Mouse (Mus musculus): ENCODE results near the gene Fkbp5.
"Not testable (repeated sequence)": the region's sequence is repeated elsewhere in the genome, so short reads cannot be mapped to it uniquely, and the experiment has no call there.

The Fkbp5 gene

DNA sequence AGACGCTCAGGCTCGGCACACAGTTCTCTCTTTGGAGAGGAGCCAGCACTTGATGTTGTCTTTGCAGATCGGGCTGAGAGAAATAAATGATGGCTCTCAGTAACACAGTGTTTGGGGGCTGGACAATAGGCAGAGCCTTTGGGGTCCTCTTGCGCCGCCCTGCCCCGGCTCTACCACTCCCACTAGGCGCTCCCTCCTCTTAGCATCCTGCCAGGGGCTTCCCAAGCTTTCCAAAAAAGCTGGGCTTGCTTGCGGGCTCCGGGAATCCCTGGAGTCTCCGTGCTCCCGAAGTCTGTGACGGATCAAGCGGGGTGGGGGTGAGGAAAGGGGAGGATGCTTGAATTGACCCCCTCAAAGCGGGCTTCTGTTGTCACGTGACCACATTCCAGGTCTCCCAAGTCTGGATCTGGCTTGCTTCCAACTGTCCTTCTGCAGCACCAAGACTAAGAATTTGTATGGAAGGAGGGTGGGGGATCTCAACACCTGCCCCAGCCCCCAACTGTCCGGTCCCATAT, at the start of gene Fkbp5:
Fkbp5 (minus strand) TSS at position 87 of the 515 bp plus-strand sequence.
- no peak for DNase-seq (ENCODE audit: low spot score)

DNA sequence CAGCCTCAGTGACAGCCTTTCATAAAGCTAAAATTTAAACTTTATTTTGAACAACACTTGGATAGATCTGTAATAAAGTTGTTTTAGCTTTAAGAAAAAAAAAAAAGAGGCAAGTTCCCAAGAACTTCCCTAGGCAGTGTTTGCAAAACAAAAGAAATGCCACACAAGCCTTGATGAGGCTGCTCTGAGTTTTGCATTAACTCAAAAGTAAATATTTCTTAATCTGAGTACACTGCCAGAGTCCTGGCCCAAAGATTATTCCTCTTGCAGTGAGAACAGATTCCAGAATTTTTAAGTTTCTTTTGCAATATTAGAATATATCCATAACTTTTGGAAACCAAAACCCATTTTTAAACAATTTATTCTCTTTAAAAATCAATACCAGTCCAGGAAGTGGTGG, 47.9 kb upstream of the Fkbp5 start:
- peak; percentile 39 for DNase-seq (ENCODE audit: low spot score)

DNA sequence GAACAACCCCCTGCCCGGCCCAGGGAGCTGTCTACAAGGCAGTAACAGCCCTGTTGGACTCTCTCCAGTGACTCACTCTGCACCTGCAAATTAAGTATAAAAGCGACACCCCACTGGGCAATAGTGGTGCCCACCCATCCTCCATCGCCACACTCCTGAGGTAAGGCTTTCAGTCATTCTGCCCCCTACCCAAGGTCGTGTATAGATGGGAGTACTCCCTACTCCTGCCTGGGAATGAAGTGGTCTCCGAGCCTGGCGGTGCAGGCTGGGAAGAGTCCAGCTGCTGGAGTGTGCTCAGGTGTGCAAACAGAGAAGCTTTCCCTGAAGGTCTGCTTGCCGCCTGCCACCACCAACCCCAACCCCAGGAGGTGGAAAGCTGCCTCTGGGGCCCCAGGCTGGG, 44.3 kb upstream of the Fkbp5 start:
- no peak for DNase-seq (ENCODE audit: low spot score)

DNA sequence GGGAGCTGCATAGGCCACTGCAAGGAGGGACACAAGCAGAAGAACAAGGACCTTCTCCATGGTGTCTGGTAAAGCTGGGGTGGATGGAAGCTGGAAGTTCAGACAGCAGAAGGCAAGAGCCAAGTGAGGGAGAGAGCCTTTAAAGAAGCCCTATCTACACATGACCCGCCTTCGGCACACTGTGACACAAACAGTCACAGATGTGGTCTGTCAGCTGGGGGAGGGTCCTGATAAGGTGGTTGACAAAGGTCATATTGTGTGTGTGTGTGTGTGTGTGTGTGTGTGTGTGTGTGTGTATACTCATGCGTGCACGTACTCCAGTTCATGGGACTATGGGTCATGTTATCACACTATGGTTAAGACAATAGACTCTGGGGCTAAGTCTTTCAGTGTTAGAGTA, 43.3 kb upstream of the Fkbp5 start, which contains the start of gene Clps:
Clps (minus strand) TSS at position 169 of the 400 bp plus-strand sequence.
- DNase-seq (ENCODE audit: low spot score), result peak; percentile 32

DNA sequence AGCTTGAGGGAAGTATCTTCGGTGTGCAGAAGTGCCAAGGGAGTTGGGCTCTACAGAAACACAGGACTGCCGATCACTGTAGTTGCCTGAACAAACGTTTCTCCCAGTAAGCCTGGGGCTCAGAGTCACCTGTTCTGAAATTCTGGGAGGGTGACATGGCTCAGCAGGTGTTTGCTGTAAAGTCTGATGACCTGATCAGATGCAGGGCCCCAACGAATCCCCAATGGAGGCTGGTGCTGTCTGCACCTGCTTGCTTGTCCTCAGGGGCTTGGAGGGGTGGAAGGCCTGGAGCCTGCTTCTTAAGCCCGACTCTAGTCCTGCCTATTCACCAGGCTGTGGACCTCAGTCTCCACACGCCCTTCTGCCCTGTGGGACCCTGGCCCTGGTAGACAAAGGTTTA, 40.4 kb upstream of the Fkbp5 start:
- no peak for DNase-seq (ENCODE audit: low spot score)

DNA sequence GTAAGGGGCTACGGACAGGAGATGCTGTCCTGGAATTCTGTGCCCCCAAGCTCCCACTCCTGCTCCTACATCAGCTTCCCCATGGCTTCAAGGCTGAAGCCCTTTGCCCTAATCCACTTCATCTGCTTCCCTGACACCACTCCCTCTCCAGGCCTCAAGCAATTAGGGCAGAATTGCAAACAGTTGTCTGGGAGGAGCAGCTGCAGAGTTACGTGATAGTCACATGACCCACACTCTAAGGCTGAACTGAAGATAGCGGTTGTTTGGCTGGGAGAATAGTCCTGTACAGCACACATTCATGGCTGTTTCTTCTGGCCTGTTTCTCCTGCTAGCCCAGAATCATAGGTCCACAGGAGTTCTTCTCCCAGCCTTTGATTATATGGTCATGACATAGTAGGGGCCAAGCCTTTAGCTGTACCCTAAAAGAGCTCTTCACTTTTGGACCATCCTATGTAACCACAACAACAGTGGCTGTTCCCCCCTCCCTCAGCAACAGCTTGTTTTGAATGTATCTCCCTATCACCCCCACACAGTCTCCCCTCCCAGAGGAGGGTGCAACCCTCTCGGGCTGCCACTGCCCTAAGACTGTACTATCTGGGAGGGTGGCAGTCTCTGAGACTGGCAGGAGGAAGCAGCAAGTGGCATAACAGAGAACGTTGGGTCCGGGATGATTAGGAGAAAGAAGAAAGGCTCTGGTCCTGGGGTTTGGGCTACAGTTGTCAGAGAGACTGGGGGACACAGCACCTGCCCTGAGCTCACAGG, 39.5 kb upstream of the Fkbp5 start:
- DNase-seq (ENCODE audit: low spot score), result peak; percentile 56

DNA sequence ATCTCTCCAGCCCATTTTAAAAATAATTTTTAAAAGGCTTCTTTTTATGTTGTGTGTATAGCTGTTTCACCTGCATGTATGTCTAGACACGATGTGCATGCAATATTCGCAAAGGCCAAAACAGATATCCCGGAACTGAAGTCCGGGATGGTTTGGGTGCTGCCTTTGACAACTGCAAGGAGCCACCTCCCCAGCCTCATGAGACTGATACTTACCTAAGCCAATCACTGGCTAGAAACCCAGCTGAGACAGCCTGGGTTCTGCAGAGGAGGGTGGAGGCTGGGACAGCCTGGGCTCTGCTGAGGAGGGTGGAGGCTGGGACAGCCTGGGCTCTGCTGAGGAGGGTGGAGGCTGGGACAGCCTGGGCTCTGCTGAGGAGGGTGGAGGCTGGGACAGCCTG, 36.7 kb upstream of the Fkbp5 start:
- DNase-seq (ENCODE audit: low spot score), result not testable (repeated sequence)

DNA sequence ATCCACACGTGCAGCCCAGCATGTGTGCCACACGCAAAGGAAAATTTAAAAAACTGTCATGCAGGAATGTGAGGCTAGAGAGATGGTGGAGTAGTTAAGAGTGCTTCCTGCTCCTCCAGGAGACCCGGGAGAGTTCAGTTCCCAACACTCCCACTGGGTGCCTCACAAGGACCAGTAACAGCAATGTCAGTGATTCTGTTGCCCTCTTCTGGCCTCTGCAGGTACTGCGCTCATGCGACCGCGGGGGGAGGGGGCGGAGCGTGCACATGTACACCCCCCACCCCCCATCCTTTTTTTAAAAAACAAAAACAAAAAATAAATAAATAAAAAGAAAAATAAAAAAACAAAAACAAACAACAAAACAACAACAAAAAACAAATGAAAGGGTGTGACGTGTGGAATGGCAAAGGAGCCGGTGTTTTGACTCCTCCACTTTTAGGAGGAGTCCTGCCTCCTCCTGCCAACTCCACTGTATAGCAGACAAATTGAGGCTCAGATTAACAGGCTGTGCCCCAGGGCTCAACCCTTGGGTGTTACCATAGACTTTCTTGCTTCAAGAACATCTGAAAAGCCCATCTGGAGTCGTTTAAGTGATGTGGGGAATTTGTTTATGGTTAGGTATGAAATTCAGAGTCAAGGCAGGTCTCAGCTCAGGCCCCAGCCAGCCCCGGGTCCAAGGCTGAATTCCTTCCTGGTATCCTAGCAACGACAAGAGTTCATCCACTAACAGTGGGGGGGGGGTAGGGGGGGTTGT, 35.9 kb upstream of the Fkbp5 start:
- peak; percentile 52 for DNase-seq (ENCODE audit: low spot score)

DNA sequence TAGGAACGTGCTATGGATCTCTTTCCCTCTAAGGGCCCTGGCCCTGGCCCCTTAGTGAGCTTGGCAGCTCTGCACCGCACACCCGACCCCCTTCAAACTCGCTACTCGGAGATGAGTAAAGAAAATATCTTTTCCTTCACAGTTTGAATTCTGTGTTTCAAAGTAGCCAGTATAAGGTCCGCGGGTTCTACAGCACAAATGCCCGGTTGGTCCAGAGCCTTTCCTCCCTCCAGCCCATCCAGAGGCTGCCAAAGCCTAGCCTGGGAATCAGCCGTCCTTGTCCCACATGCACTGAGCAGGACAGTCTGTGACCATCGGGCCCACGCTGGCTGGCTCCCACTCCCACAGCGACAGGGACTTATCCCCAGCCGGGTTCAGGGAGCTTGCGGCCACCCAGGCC, 31.8 kb upstream of the Fkbp5 start, which contains the start of gene Clpsl2:
Clpsl2 (plus strand) TSS at position 301 of the 400 bp plus-strand sequence.
- DNase-seq (ENCODE audit: low spot score), result no peak

DNA sequence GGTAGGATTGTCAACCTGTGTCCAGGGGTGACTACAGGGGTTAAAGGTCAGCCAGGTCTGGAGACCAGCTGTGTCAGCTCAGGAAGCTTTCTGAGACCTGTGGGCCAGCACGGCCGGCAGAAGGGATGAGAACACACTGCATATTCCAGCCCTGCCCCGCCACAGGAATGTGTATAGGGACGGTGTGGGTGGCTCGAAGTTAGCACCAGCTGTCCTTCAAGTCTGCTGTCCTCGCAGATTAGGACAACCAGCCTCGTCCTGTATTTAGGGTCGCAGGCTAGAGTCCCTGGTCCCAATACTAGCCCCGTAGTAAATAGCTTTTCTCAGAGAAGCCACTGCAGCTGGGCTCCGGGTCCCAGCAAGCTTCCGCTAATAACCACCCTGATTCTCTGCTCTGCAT, 31.2 kb upstream of the Fkbp5 start:
- DNase-seq (ENCODE audit: low spot score), result no peak

DNA sequence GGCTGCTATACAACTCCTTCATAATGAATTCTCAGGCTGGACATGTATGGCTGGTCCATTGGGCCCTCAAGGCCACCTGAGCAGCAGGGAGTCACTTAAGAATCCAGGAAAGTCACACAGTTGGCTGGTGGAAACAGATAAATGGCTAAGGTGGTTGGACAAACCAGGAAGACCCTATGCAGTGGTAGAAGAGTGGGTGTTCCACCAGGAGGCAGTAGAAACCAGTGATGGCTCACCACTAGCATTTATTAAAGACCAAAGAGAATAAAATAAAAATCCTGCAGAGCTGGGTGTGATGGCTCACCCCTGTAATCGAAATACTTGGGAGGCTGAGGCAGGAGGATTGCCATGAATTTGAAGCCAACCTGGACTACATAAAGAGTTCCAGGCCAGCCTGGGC, 29.6 kb upstream of the Fkbp5 start:
- DNase-seq (ENCODE audit: low spot score), result no peak

DNA sequence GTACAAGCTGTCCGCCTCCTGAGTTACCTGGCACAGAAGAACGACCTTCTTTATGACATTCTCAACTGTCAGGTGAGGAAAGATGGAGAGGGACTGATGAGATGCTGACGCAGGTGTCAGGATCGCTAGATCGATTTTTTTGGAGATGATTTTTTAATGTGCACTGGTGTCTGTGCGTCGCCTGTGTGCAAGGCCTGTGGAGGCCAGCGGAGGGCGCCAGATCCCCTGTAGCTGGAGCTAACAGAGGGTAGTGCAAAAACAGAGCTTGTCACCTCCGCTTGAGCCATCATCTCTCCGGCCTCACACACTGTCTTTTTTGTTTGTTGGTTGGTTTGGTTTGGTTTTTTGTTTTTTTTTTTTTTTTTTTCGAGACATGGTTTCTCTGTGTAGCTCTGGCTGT, 20.6 kb upstream of the Fkbp5 start:
- no peak for DNase-seq (ENCODE audit: low spot score)

DNA sequence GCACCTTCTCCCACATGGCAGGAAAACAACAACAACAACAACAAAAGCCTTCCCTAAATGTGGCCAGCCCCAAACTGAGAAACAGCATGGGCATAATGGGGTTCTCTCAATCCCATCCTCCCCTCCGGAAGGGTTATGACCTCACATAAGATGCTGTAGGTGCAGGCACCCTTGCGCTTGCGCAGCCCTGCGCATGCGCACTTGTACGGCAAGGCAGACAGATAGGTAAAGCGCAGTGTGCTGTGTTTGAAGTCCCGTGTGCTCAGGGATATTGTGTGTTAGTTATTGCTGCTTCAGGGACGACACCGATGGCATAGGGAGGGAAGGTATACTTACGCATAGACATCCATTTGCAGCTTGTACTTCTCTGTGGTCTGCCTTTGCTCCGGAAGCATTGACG, 16.0 kb upstream of the Fkbp5 start:
- no peak for DNase-seq (ENCODE audit: low spot score)

DNA sequence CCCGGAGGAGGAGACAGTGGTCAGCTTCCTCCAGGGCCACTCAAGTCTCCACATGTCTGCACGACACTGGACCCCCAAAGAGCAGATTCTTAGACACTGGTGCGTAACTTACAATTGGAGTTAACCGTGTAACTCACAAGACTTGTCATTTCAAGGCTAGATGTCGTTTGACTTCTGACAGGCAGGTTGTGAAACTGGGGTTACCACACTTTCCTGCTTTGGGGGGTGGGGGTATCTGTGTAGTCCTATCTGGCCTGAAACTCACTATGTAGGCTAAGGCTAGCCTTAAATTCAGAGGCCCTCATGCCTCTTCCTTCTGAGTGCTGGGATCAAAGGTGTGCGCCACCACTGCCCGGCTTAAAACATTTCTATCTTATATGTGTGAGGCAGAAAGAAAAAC, 15.2 kb upstream of the Fkbp5 start:
- DNase-seq (ENCODE audit: low spot score), result no peak

DNA sequence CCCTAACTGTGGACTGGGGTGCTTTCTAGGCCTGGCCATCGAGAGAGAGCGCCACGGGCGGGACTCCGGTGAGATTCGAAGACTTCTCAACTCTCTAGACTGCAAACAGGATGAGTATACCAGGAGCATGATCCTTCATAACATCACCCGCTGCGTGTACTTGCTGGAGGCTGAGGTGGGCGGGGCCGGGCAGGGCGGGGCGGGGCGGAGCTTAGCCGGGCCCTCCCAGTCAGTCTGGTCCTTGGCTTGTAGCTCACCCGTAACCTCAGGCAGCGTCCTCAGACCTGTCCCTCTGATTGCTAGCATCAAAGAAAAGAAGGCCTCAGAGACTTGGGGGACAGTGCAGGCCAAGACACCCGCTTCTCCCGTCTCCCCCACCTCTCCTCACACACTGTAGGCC, 14.6 kb upstream of the Fkbp5 start:
- no peak for DNase-seq (ENCODE audit: low spot score)

DNA sequence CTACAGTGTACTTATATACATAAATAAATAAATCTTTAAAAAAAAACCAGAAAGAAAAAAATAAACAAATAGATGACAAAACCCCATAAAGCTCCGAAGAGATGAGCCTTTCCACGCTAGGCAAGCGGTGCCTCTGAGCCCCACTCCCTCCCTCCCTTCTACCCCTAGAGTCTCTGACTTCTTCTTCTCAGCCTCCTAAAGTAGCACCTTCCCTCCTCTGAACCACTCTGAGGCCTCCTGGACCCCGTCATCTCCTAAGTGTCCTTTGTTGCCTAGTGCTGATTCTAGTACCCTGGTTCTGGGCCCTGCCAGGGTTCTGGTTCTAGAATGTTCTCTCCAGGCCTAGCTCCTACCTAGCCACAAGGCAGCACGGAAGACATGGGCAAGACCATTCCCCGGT, 13.2 kb upstream of the Fkbp5 start, which contains the start of gene Armc12:
Armc12 (plus strand) TSS at position 301 of the 400 bp plus-strand sequence.
- no peak for DNase-seq (ENCODE audit: low spot score)

DNA sequence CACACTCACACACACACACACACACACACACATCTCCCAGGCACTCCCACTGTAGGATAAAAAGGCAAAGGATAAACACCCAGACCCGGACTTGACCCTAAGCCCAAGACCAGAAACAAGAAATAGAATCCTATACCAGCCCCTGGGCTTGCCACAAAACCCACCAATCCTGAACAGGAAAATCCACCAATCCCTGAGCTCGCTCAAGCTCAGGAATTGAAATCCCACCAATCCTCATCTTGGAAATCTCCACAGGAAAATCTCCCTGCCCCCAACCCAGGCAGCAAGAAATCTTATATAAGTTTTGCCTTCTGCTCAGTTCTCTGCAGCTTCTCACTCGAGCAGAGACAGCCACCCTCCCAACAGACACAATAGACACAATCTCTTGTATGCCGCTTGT, 11.8 kb upstream of the Fkbp5 start:
- no peak for DNase-seq (ENCODE audit: low spot score)

DNA sequence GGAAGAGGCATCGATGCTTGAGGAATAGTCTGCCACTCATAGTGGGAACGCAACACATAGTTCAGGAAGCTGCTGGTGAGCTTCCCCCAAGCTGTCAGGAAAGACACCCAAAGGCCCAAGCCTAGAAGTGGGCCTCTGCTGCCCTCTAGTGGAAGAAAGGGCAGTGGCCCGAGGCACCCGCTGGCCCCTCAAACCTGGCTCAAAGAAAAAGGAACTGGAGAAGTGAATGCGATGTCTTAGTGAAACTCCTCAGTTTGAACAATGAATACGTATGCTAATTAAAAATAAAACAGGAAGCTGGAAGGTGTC, 10.7 kb upstream of the Fkbp5 start:
- peak; percentile 80 for DNase-seq (ENCODE audit: low spot score)

DNA sequence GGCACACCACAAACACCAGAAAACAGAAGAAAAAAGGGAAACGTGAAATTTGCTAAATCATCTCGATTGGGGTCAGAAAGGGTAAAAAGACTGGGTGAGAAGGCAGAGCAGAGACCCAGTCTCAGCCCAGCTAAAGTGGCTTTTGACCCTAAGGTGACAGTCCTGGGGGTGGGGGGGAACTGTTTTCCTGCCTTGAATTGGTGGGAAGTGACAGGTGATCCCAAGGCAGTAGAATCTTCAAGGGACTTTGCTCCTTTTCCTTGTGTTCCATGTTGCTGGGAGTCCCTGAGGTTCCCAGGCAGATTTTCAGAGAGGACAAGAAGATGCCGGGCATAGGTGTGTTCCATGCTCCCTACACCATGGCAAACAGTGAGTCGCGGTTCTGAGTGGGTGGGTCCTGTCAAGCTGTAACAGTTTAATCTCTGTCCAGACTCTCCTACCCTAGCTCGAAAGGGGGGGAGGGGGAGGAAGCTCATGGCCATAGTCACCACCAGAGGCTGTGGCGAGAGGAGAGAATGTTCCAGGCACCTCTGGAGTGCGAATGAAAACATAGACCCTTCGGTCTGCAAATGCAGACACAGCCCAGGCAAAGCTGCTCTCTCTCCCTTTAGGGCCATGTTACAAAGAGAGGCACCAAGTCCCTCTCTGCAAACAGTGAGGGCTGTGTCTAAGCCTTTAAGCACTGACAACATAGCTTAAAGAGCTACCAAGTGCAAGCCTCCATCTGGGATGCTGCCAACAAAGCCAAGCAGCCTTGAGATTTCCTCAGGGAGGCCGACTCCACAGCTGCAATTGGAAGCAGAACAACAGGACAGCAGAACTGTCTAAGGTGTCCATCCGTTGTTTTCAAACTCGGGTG, 10.1 kb upstream of the Fkbp5 start:
- DNase-seq (ENCODE audit: low spot score), result peak; percentile 77

DNA sequence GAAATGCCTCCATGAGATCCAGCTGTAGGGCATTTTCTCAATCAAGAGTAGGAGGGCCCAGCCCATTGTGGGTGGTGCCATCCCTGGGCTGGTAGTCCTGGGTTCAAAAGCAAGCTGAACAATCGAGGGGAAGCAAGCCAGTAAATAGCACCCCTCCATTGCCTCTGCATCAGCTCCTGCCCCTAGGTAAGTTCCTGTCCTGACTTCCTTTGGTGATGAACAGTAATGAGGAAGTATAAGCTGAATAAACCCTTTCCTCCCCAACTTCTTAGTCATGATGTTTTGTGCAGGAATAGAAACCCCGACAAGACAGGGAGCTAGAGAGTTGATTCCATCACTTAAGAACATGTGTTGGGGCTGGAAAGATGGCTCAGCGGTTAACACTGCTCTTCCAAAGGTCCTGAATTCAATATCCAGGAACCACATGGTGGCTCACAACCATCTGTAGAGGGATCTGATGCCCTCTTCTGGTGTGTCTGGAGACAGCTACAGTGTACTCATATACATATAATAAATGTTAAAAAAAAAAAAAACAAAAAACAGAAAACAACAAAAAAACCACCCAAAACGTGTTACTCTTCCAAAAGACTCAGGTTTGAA, 7.6 kb upstream of the Fkbp5 start:
- DNase-seq (ENCODE audit: low spot score), result no peak

DNA sequence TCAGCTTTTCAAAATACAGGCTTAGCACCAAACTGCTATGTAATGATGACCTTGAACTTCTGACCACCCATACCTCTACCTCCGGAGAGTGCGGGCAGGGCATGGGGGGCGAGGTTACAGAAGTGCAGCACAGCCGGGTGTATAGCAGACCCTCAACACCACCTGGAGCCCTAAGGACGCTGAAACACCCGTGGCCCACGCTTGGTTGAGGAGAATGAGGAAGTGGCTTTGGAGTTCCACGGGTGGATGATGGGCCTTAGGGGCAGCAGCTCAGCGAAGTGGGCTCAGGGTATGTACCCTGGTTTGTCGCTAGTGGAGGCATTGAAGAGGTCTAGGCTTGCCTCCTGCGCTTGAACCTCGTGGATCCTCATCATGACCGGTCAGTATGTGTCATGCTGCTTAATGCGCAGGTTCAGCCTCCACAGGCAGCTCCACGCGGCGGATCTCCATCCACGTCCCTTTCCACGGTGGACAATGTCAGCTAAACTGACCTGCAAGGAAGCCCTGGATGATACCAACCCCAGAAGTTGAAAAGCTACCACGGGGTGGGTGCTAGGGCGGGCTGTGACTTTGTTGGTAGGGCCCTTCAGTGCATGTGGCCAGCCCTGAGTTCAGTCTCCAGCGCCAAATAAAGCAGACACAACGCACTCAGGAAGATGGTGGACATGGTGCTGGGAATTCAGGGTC, 6.8 kb upstream of the Fkbp5 start:
- DNase-seq (ENCODE audit: low spot score), result no peak

Measured in yolk sac, embryonic 10.5 days (tissue).